Comparison of ENCODE assay signal across 9 mouse cellular contexts in the genomic region with DNA sequence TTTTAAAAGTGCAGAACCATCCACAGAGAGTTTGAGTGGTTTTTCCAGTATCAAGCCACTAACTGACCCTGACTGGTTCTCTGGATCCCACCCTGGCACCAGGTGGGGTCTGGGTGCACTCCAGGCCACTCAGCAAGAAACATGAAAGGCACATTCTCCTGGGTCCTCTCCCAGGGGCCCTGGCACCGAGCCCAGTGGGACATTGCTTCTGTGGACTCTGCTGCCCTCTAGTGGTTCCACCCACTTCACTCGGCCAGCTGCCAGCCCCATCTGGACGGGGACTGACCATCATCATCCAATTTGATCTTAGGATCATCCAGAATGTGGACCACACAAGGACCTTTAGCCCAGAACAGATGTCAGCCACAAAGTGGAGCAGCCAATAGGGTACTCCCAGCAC. TPM values are rescaled to one million over a fixed set of nuclear protein-coding genes. Genes with fewer than 3 reads are reported as not detected.
A peak's percentile ranks its signal among the peaks of the same experiment; 100 is the strongest.
DNase-seq lines count a peak whose midpoint lies in the region; ATAC-seq and TF ChIP-seq lines count a peak whose summit lies in the region.
"Had no signal": no experiment of that assay in that cellular context is flagged by ENCODE, and none has a peak within 500 bp of the region (broad histone marks: within the 10 kb centered on the region; RNA-seq: fewer than 3 reads in every experiment).

No protein-coding gene starts in this region.

- DNase-seq in liver, result peak; percentile 68
- no peak for DNase-seq in liver, embryonic 11.5 days (ENCODE audit: low spot score)
- DNase-seq in forebrain, embryonic 14.5 days (ENCODE audit: low spot score), result peak; percentile 81
- DNase-seq in induced T-regulatory cell, adult 2 months (ENCODE audit: low read depth), result peak; percentile 73
- peak; percentile 38 for DNase-seq in limb, embryonic 14.5 days (ENCODE audit: low spot score)
- DNase-seq in ovary, postnatal 10 days (ENCODE audit: low spot score), result peak; percentile 74
- DNase-seq in thymus, postnatal 4 days, result peak; percentile 79

- no peak overlapping the region for H3K27ac ChIP-seq in liver, embryonic 11.5 days (ENCODE audit: low read depth, low read length)
- no peak overlapping the region for H3K27ac ChIP-seq in bone marrow, adult 2 months (ENCODE audit: control insufficient read depth, insufficient read depth, low read depth, low read length, poor library complexity)
- H3K27ac ChIP-seq in forebrain, embryonic 14.5 days (ENCODE audit: low read depth, low read length), result no peak overlapping the region
- no peak overlapping the region for H3K27ac ChIP-seq in limb, embryonic 14.5 days (replicated peaks; ENCODE audit: low read depth, low read length)
- H3K27ac ChIP-seq: embryonic facial prominence, embryonic 15.5 days had no signal

- no peak overlapping the region for H3K4me2 ChIP-seq in liver, embryonic 11.5 days
- no peak overlapping the region for H3K4me2 ChIP-seq in forebrain, embryonic 14.5 days (ENCODE audit: low read length)
- no peak overlapping the region for H3K4me2 ChIP-seq in limb, embryonic 14.5 days (replicated peaks; ENCODE audit: low read depth, low read length, severe bottlenecking)
- H3K4me2 ChIP-seq: embryonic facial prominence, embryonic 15.5 days had no signal

- no peaks in the 10 kb centered on the region for H3K36me3 ChIP-seq in liver, embryonic 11.5 days (ENCODE audit: control insufficient read depth, insufficient read depth, low read length)
- H3K36me3 ChIP-seq in forebrain, embryonic 14.5 days (ENCODE audit: control insufficient read depth, insufficient read depth, low read length), result no peaks in the 10 kb centered on the region
- H3K36me3 ChIP-seq in limb, embryonic 14.5 days (ENCODE audit: control insufficient read depth, insufficient read depth, low read length), result no peaks in the 10 kb centered on the region
- H3K36me3 ChIP-seq: embryonic facial prominence, embryonic 15.5 days had no signal

- H3K27me3 ChIP-seq in liver, embryonic 11.5 days (replicated peaks; ENCODE audit: control insufficient read depth, insufficient read depth, low read length), result no peaks in the 10 kb centered on the region; the same call in 1 of the 2 replicates
- H3K27me3 ChIP-seq in forebrain, embryonic 14.5 days (replicated peaks; ENCODE audit: control insufficient read depth, insufficient read depth, low read length), result 0 out of 2 replicates have a peak, but pooled peaks cover 5% of the 10 kb centered on the region
- H3K27me3 ChIP-seq in limb, embryonic 14.5 days (ENCODE audit: control insufficient read depth, insufficient read depth, low read length), result no peaks in the 10 kb centered on the region

- TF ChIP-seq POLR2A in bone marrow, adult 2 months (IDR thresholded peaks at IDR 0.05; ENCODE audit: borderline replicate concordance, control insufficient read depth, low read depth, low read length), result no peak
- TF ChIP-seq POLR2A in limb, embryonic 14.5 days (IDR thresholded peaks at IDR 0.05; ENCODE audit: borderline replicate concordance, extremely low read depth, insufficient read depth, insufficient read length), result no peak

- peak; percentile 87 for TF ChIP-seq CTCF in bone marrow, adult 2 months (IDR thresholded peaks at IDR 0.05; ENCODE audit: control insufficient read depth, insufficient read depth, low read length)

- H3K9me3 ChIP-seq in liver, embryonic 11.5 days (ENCODE audit: control insufficient read depth, low read length), result no peaks in the 10 kb centered on the region
- H3K9me3 ChIP-seq in forebrain, embryonic 14.5 days (replicated peaks; ENCODE audit: control insufficient read depth, low read length), result no peaks in the 10 kb centered on the region
- no peaks in the 10 kb centered on the region for H3K9me3 ChIP-seq in limb, embryonic 14.5 days (ENCODE audit: control insufficient read depth, low read length)
- H3K9me3 ChIP-seq: embryonic facial prominence, embryonic 15.5 days had no signal

- no peaks in the 10 kb centered on the region for H3K4me1 ChIP-seq in liver, embryonic 11.5 days (replicated peaks; ENCODE audit: control insufficient read depth, insufficient read depth, low read length)
- no peaks in the 10 kb centered on the region for H3K4me1 ChIP-seq in bone marrow, adult 2 months (ENCODE audit: control insufficient read depth, insufficient read depth, low read length)
- no peaks in the 10 kb centered on the region for H3K4me1 ChIP-seq in forebrain, embryonic 14.5 days (ENCODE audit: control insufficient read depth, insufficient read depth, low read length)
- H3K4me1 ChIP-seq in limb, embryonic 14.5 days (ENCODE audit: control insufficient read depth, insufficient read depth, low read length), result no peaks in the 10 kb centered on the region

- no peak overlapping the region for H3K9ac ChIP-seq in liver, embryonic 11.5 days (ENCODE audit: low read depth, low read length)
- H3K9ac ChIP-seq in forebrain, embryonic 14.5 days (ENCODE audit: low read length), result no peak overlapping the region
- H3K9ac ChIP-seq in limb, embryonic 14.5 days (ENCODE audit: low read depth, low read length, severe bottlenecking), result no peak overlapping the region
- H3K9ac ChIP-seq: embryonic facial prominence, embryonic 15.5 days had no signal

- 3% methylated on average over 3 of the region's 3 CpGs for WGBS in liver, embryonic 11.5 days
- WGBS in bone marrow, adult 2 months, result 0% methylated on average over 3 of the region's 3 CpGs
- WGBS in forebrain, embryonic 14.5 days, result 0% methylated on average over 3 of the region's 3 CpGs
- WGBS in limb, embryonic 14.5 days, result 0% methylated on average over 3 of the region's 3 CpGs

- no peak overlapping the region for H3K4me3 ChIP-seq in liver, embryonic 11.5 days (ENCODE audit: low read depth, low read length)
- no peak overlapping the region for H3K4me3 ChIP-seq in bone marrow, adult 2 months (replicated peaks; ENCODE audit: control insufficient read depth, low read depth, low read length)
- no peak overlapping the region for H3K4me3 ChIP-seq in forebrain, embryonic 14.5 days (ENCODE audit: low read depth, low read length)
- no peak overlapping the region for H3K4me3 ChIP-seq in limb, embryonic 14.5 days (replicated peaks; ENCODE audit: low read length)
- H3K4me3 ChIP-seq: embryonic facial prominence, embryonic 15.5 days had no signal

- no peak for ATAC-seq in liver, embryonic 11.5 days (replicated peaks; ENCODE audit: low FRiP score)
- 0 out of 2 replicates have a peak, but pooled peaks have one; percentile 18 for ATAC-seq in forebrain, embryonic 14.5 days
- no peak for ATAC-seq in limb, embryonic 14.5 days (ENCODE audit: low FRiP score, low read depth)

RNA-seq across cellular contexts. Expression of gene Rapgef1, which starts 15.6 kb away (rescaled TPM):
- 15.2 and 16.5 TPM in 2 replicates for polyA plus RNA-seq in liver, embryonic 11.5 days (2014; fragmentation: Nextera tagmentation; extraction: Ambion mirVana)
- 17.6 and 23.4 TPM in 2 replicates for polyA plus RNA-seq in bone marrow, adult 2 months (2011; ENCODE audit: insufficient read depth, insufficient read length, low replicate concordance, missing spikeins)
- polyA plus RNA-seq in forebrain, embryonic 14.5 days (2014; fragmentation: Nextera tagmentation; extraction: Ambion mirVana), result 17.3 and 19.9 TPM in 2 replicates
- polyA plus RNA-seq in limb, embryonic 14.5 days (2012; rRNA removed), result 51.1 and 61.1 TPM in 2 replicates
- polyA plus RNA-seq in limb, embryonic 14.5 days (2014; fragmentation: Nextera tagmentation; extraction: Ambion mirVana), result 20.8 and 23.0 TPM in 2 replicates
